Mouse (Mus musculus) cortical plate, adult 2 months (tissue): Measurements from ENCODE around the gene Bcar3.

Experiments
- CTCF ChIP-seq: fragments of 200-500 bp; IDR thresholded peaks from 2 replicates; pipeline ENCODE4 v1.5.1; 2011; ENCODE audit warnings: mild to moderate bottlenecking, control low read depth, low read length; ENCODE audit not compliant: insufficient read depth; ENCODE audit errors: extremely low read depth
- POLR2A ChIP-seq: fragments of 200-500 bp; IDR thresholded peaks from 2 replicates; pipeline ENCODE4 v1.6.1; 2011; ENCODE audit warnings: mild to moderate bottlenecking, low read length, control low read depth; ENCODE audit not compliant: insufficient read depth; ENCODE audit errors: extremely low read depth

- TF ChIP-seq CTCF (no peak), POLR2A (no peak)
Measured at GRCm38 (mm10) chr3:122372617-122373016, 78.7 kb downstream of the Bcar3 start.
